Mouse (Mus musculus): ENCODE results near the gene Mcrs1. TPM values are rescaled to one million over a fixed set of nuclear protein-coding genes. Genes with fewer than 3 reads are reported as not detected.
"Not testable (repeated sequence)": the region's sequence is repeated elsewhere in the genome, so short reads cannot be mapped to it uniquely, and the experiment has no call there.

The Mcrs1 gene
- polyA plus RNA-seq, 1 experiment from 2014 or later = 59.2 TPM

DNA sequence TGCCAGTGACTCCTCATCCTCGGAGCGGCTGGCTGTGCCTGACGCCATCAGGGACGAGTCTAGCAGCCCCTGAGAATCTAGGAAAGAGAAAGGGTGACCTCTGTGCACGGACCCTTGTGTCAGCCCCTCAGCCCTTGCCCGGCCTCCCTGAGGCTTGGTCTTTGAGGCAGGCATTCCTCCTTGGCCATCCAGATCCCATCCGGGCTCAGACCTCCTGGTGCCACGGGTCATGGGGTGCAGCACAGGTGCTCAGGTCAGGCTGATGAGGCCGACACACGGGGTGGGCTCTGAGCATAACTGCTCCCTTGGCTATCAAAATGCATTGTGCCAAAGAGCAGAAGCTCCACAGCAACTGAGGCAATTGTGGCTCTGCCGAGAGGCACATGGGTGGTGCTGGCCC, 1.8 kb downstream of the Mcrs1 start:
- ATAC-seq (ENCODE audit: low read depth) = no peak
- no peak overlapping the region for H3K27ac ChIP-seq
- no peaks in the 10 kb centered on the region for H3K9me3 ChIP-seq (replicated peaks)
- H3K4me1 ChIP-seq (replicated peaks) = peaks cover 28% of the 10 kb centered on the region
- 83% methylated on average over 11 of the region's 11 CpGs for whole genome bisulfite sequencing (ENCODE audit: insufficient replicate concordance)
- peak overlapping the region; percentile 92; the same call in 1 of the 2 replicates for H3K4me2 ChIP-seq
- peaks cover 47% of the 10 kb centered on the region for H3K36me3 ChIP-seq
- H3K27me3 ChIP-seq = no peaks in the 10 kb centered on the region
- DNase-seq = no peak
- H3K4me3 ChIP-seq (replicated peaks) = no peak overlapping the region
- no peak overlapping the region for H3K9ac ChIP-seq

DNA sequence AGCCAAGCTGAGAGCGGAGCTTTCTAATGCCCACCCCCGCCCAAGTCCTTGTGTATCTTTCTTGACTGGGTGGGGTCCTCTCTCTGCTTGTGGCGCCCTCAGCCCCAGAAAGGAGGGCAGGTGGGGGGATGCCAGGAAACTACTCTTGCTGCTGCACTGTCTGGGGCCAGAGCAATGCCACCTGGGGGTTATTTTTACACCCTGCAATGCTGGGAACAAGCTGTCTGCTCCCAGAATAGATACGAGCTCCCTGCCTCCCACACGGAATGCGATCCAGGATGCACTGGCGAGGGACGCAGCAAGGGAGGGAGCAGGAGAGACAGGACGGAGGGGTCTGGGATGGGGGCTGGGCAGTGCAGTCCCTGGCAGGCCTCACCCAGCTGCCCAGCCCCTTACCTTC, 2.8 kb downstream of the Mcrs1 start:
- Histone ChIP-seq H3K9me3 (replicated peaks) (no peaks in the 10 kb centered on the region), H3K36me3 (peaks cover 57% of the 10 kb centered on the region), H3K4me1 (replicated peaks) (peaks cover 20% of the 10 kb centered on the region), H3K9ac (no peak overlapping the region), H3K27me3 (no peaks in the 10 kb centered on the region), H3K4me3 (replicated peaks) (no peak overlapping the region), H3K4me2 (no peak overlapping the region), H3K27ac (no peak overlapping the region)
- DNase-seq (no peak), ATAC-seq (ENCODE audit: low read depth) (no peak)
- 83% methylated on average over 9 of the region's 9 CpGs for WGBS (ENCODE audit: insufficient replicate concordance)

DNA sequence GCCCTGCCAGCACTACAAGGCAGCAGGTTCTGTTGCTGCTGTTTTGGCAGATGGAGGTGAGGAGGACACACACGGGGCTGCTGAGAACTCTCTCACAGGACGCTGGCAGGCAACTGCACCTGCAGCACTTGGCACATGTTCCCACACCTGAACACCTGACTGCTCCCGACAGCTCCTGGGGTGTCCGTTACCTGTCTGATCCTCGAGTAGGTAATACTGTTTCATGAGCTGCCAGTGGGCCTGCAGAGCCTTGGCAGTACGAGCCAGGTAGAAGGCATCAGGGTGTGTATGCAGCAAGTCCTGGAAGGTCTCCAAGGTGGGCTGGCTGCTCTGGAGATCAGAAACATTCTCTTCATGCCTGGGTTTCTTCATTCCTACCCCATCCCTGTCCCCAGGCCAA, 5.0 kb downstream of the Mcrs1 start:
- not testable (repeated sequence) for DNase-seq; H3K4me2 ChIP-seq; H3K27me3 ChIP-seq; H3K9me3 ChIP-seq (replicated peaks); H3K27ac ChIP-seq; H3K4me1 ChIP-seq (replicated peaks); H3K4me3 ChIP-seq (replicated peaks); ATAC-seq (ENCODE audit: low read depth); H3K9ac ChIP-seq
- peaks cover 77% of the 10 kb centered on the region for H3K36me3 ChIP-seq
- whole genome bisulfite sequencing (ENCODE audit: insufficient replicate concordance) = 82% methylated on average over 6 of the region's 6 CpGs

DNA sequence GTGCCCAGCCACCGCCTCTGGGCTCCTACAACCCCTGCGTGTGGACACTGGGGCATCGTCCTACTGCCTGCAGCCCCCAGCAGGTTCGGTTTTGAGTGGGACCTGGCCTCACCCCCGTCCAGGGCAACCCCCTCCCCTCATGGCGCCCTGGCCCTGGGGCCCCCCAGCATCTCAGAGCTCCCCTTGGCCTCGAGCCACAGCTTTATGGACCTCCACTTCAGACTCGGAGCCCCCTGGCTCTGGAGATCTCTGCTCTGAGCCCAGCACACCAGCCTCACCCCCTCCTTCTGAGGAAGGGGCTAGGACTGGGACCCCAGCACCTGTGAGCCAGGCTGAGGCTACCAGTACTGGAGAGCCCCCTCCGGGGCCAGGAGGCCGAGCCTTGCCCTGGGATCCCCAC, 9.7 kb downstream of the Mcrs1 start:
- no peak for ATAC-seq (ENCODE audit: low read depth)

DNA sequence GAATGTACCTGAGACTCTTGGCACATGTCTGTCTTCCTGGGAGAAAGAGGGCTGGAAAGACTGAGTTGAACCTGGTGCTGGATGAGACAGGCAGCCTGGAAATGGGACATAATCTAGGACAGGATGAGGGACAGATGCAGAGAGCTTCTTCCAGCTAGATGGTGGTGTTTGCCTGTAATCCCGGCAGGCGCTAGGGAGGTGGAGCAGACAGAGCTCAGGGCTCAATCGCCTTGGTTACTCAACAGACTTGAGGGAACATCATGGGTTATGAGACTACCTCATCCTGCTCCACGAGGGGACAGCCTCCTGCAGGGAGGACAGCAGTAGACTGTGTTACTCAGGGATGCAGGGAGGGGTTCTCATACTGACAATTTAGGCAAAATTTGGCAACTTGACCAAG, 10.5 kb downstream of the Mcrs1 start:
- no peak for ATAC-seq (ENCODE audit: low read depth)
- Histone ChIP-seq H3K27me3 (0 out of 2 replicates have a peak, but pooled peaks cover 5% of the 10 kb centered on the region), H3K27ac (no peak overlapping the region), H3K36me3 (peaks cover 45% of the 10 kb centered on the region), H3K9me3 (replicated peaks) (no peaks in the 10 kb centered on the region), H3K4me2 (no peak overlapping the region), H3K9ac (no peak overlapping the region), H3K4me3 (replicated peaks) (no peak overlapping the region), H3K4me1 (replicated peaks) (no peaks in the 10 kb centered on the region)
- DNase-seq = no peak
- 65% methylated on average over 4 of the region's 4 CpGs for WGBS (ENCODE audit: insufficient replicate concordance)

More for the DNA sequence above, 9.7 kb downstream of the Mcrs1 start:
- H3K27ac ChIP-seq = no peak overlapping the region
- no peak overlapping the region for H3K4me2 ChIP-seq
- 0 out of 2 replicates have a peak, but pooled peaks cover 2% of the 10 kb centered on the region for H3K27me3 ChIP-seq
- peaks cover 52% of the 10 kb centered on the region for H3K36me3 ChIP-seq
- H3K9ac ChIP-seq = no peak overlapping the region
- no peaks in the 10 kb centered on the region for H3K4me1 ChIP-seq (replicated peaks)
- no peak for DNase-seq
- no peak overlapping the region for H3K4me3 ChIP-seq (replicated peaks)
- no peaks in the 10 kb centered on the region for H3K9me3 ChIP-seq (replicated peaks)
- WGBS (ENCODE audit: insufficient replicate concordance) = 75% methylated on average over 10 of the region's 10 CpGs

DNA sequence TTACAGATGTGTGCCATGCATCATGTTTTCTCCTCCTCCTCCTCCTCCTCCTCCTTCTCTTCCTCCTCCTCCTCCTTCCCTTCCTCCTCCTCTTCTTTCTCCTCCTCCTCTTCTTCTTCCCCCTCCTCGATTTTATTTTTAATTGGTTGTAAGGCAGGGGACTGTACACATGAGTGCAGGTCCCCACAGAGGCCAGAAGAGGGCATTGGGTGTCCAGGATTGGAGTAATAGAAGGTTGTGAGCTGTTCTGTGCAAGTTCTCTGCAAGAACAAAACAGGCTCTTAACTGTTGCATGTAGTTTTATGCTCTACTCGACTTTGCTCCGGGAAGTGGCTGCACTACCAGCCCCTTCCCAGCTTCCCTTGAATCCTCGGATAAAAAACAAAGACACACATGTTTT, 11.6 kb downstream of the Mcrs1 start:
- peaks cover 33% of the 10 kb centered on the region for H3K36me3 ChIP-seq
- no peak overlapping the region for H3K27ac ChIP-seq
- no peaks in the 10 kb centered on the region for H3K4me1 ChIP-seq (replicated peaks)
- H3K4me2 ChIP-seq = no peak overlapping the region
- no peaks in the 10 kb centered on the region for H3K9me3 ChIP-seq (replicated peaks)
- WGBS (ENCODE audit: insufficient replicate concordance) = 50% methylated on average over 4 of the region's 4 CpGs
- peaks cover 12% of the 10 kb centered on the region; the same call in 1 of the 2 replicates for H3K27me3 ChIP-seq
- H3K4me3 ChIP-seq (replicated peaks) = no peak overlapping the region
- no peak for ATAC-seq (ENCODE audit: low read depth)
- no peak for DNase-seq
- H3K9ac ChIP-seq = no peak overlapping the region

DNA sequence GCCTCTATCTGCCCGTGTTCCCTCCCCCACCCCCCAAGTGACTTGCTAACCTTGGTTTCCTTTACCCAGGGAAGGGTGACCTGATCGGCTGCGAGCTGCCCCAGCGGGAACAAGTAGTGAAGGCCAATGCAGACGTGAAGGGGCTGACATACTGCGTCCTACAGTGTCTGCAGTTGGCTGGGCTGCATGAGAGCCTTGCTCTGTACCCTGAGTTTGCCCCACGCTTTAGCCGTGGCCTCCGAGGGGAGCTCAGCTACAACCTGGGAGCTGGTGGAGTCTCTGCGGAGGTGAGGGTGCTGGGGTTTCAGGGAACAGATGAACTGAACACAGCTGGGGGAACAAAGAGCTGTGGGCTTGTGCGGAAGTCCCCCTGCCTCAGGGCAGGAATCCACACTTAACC, 13.8 kb downstream of the Mcrs1 start:
- H3K4me2 ChIP-seq = no peak overlapping the region
- ATAC-seq (ENCODE audit: low read depth) (no peak), DNase-seq (no peak)
- H3K4me1 ChIP-seq (replicated peaks) = peaks cover 10% of the 10 kb centered on the region; the same call in 1 of the 2 replicates
- no peaks in the 10 kb centered on the region for H3K9me3 ChIP-seq (replicated peaks)
- H3K27ac ChIP-seq = no peak overlapping the region
- no peak overlapping the region for H3K9ac ChIP-seq
- H3K27me3 ChIP-seq = peaks cover 30% of the 10 kb centered on the region
- peaks cover 12% of the 10 kb centered on the region for H3K36me3 ChIP-seq
- 52% methylated on average over 11 of the region's 11 CpGs for WGBS (ENCODE audit: insufficient replicate concordance)
- H3K4me3 ChIP-seq (replicated peaks) = no peak overlapping the region

DNA sequence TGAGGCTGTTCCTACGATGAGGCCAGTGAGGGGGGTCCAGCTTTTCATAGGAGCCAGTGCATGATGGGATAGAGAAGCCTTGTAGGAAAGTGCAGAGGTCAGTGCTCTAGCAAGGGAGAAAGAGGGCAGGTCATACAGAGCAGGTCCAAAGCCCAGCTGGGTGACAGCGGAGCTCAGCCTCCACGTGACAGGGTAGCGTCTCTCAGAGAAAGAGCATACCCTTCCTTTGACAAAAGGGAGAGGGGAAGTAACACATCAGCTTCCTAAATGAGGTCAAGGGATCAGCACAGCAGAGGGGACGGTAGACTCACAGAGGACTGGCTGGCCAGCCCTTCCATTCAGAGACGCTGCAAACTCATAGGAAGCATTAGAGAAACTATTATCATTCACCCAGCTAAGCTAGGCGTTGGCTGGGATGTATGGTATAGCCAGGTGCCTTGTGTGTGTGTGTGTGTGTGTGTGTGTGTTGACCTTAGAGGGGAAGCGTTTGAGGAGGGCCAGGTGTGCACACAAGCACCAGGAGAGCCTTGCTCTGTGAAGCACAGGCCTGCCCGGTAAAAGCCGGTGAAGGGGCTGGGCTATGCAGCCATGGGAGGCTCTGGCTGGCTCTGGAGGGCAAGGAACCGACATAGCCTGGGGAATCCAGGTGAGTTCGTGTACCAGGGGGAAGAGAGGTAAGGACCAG, 17.3 kb downstream of the Mcrs1 start:
- DNase-seq = no peak
- 41% methylated on average over 12 of the region's 12 CpGs for WGBS (ENCODE audit: insufficient replicate concordance)
- Histone ChIP-seq H3K27ac (no peak overlapping the region), H3K36me3 (no peaks in the 10 kb centered on the region), H3K4me1 (replicated peaks) (peaks cover 10% of the 10 kb centered on the region; the same call in 1 of the 2 replicates), H3K27me3 (peaks cover 57% of the 10 kb centered on the region), H3K4me3 (replicated peaks) (no peak overlapping the region), H3K4me2 (no peak overlapping the region), H3K9ac (no peak overlapping the region), H3K9me3 (replicated peaks) (no peaks in the 10 kb centered on the region)
- no peak for ATAC-seq (ENCODE audit: low read depth)

DNA sequence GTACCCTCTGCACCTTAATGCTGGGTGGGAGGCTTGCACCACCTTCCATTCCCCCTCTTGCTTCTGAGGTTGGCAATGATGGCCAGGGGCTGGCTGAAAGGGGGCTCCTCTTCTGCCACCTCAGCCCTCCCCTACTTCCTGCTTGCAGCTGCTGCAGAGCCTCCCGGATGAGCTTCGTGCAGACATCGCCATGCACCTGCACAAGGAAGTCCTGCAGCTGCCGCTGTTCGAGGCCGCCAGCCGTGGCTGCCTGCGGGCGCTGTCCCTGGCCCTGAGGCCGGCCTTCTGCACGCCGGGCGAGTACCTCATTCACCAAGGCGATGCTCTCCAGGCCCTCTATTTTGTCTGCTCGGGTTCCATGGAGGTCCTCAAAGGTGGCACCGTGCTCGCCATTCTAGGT, 18.0 kb downstream of the Mcrs1 start:
- Histone ChIP-seq H3K9me3 (replicated peaks) (no peaks in the 10 kb centered on the region), H3K27me3 (peaks cover 65% of the 10 kb centered on the region), H3K4me3 (replicated peaks) (no peak overlapping the region), H3K4me2 (no peak overlapping the region), H3K9ac (no peak overlapping the region), H3K27ac (no peak overlapping the region), H3K4me1 (replicated peaks) (peaks cover 10% of the 10 kb centered on the region; the same call in 1 of the 2 replicates), H3K36me3 (no peaks in the 10 kb centered on the region)
- no peak for DNase-seq
- WGBS (ENCODE audit: insufficient replicate concordance) = 49% methylated on average over 17 of the region's 17 CpGs
- ATAC-seq (ENCODE audit: low read depth) = no peak

DNA sequence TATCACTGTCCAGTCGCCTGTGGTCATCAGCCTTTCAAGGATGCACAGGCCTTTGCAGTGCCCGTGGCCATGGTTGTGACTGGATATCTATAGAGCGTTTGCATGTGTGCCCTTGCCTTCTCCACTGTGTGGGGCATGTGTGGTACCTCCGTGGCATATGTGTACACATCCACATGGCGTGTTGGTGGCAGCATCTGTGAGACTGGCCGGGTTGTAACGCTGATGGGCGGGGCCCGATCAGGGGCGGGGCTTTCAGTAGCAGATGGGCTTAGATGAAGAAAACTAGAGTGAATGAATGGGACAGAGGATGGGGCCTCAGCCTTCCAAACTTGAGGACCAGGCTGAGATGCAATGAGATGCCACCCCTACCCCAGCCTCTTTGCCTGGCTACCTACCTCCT, 19.8 kb downstream of the Mcrs1 start:
- Histone ChIP-seq H3K4me2 (no peak overlapping the region), H3K27ac (no peak overlapping the region), H3K36me3 (no peaks in the 10 kb centered on the region), H3K9me3 (replicated peaks) (no peaks in the 10 kb centered on the region), H3K4me1 (replicated peaks) (peaks cover 10% of the 10 kb centered on the region; the same call in 1 of the 2 replicates), H3K27me3 (peaks cover 80% of the 10 kb centered on the region), H3K9ac (no peak overlapping the region), H3K4me3 (replicated peaks) (no peak overlapping the region)
- ATAC-seq (ENCODE audit: low read depth) = no peak
- no peak for DNase-seq
- WGBS (ENCODE audit: insufficient replicate concordance) = 51% methylated on average over 10 of the region's 10 CpGs

DNA sequence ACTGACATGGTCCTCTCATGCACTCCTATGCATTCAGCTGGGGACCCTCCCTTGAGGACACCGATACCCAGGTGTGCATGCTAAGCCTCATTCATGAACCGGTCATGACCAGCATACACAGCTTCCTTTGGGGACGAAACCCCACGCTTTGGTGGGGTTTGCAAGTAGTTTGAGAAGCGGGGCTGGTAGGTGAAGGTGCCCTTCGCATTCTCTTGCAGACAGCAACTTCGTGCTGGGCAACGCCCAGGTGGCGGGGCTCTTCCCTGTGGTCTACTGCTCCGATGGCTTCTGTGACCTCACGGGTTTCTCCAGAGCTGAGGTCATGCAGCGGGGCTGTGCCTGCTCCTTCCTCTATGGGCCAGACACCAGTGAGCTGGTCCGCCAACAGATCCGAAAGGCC, 25.7 kb downstream of the Mcrs1 start:
- peaks cover 98% of the 10 kb centered on the region for H3K27me3 ChIP-seq
- no peak overlapping the region for H3K9ac ChIP-seq
- no peak for ATAC-seq (ENCODE audit: low read depth)
- H3K27ac ChIP-seq = no peak overlapping the region
- H3K4me1 ChIP-seq (replicated peaks) = peaks cover 26% of the 10 kb centered on the region
- H3K4me3 ChIP-seq (replicated peaks) = no peak overlapping the region
- WGBS (ENCODE audit: insufficient replicate concordance) = 22% methylated on average over 14 of the region's 14 CpGs
- no peak overlapping the region for H3K4me2 ChIP-seq
- no peak for DNase-seq
- H3K9me3 ChIP-seq (replicated peaks) = no peaks in the 10 kb centered on the region
- H3K36me3 ChIP-seq = no peaks in the 10 kb centered on the region
